ENCODE assay signal across 9 mouse cellular contexts in genomic region chr1:192070618-192071051, GRCm38 (mm10). TPM values are rescaled to one million over a fixed set of nuclear protein-coding genes. Genes with fewer than 3 reads are reported as not detected.
DNase-seq lines count a peak whose midpoint lies in the region; ATAC-seq and TF ChIP-seq lines count a peak whose summit lies in the region.
"Had no signal": no experiment of that assay in that cellular context is flagged by ENCODE, and none has a peak within 500 bp of the region (broad histone marks: within the 10 kb centered on the region; RNA-seq: fewer than 3 reads in every experiment).

No protein-coding gene starts in this region.

- H3K9ac ChIP-seq in lung, embryonic 15.5 days, result no peak overlapping the region
- H3K9ac ChIP-seq in heart, embryonic 13.5 days, result no peak overlapping the region; the same call in 1 of the 2 replicates
- H3K9ac ChIP-seq: liver, embryonic 14.5 days had no signal

- peak; percentile 56 for ATAC-seq in lung, embryonic 15.5 days (ENCODE audit: borderline replicate concordance, extremely low read depth, low FRiP score, low TSS enrichment)
- ATAC-seq in heart, embryonic 13.5 days (ENCODE audit: extremely low read depth, insufficient number of reproducible peaks, low FRiP score, low TSS enrichment), result no peak

- H3K4me3 ChIP-seq in cerebellum, adult 2 months (replicated peaks; ENCODE audit: insufficient read depth, low read depth, low read length), result no peak overlapping the region
- no peak overlapping the region for H3K4me3 ChIP-seq in lung, embryonic 15.5 days
- no peak overlapping the region for H3K4me3 ChIP-seq in heart, embryonic 13.5 days
- peak overlapping the region; percentile 9 for H3K4me3 ChIP-seq in myocyte

- H3K27ac ChIP-seq in cerebellum, adult 2 months (ENCODE audit: insufficient read depth, low read length), result no peak overlapping the region
- H3K27ac ChIP-seq in lung, embryonic 15.5 days, result peak overlapping the region; percentile 60
- H3K27ac ChIP-seq in heart, embryonic 13.5 days (replicated peaks), result peak overlapping the region; percentile 74
- H3K27ac ChIP-seq: liver, embryonic 14.5 days had no signal

- peak; percentile 46 to 55 for DNase-seq in cerebellum, postnatal 10 days
- no peak for DNase-seq in cerebellum, adult 2 months
- DNase-seq in lung, adult 18-20 months, result no peak
- DNase-seq in embryo, embryonic 10.5 days (ENCODE audit: low spot score), result no peak
- no peak for DNase-seq in urinary bladder, postnatal 25 days (ENCODE audit: low spot score)

- peak overlapping the region; percentile 34 for H3K4me2 ChIP-seq in lung, embryonic 15.5 days
- H3K4me2 ChIP-seq in heart, embryonic 13.5 days, result peak overlapping the region; percentile 32
- H3K4me2 ChIP-seq in myocyte (ENCODE audit: low read depth), result peak overlapping the region; percentile 93

- H3K9me3 ChIP-seq in lung, embryonic 15.5 days, result no peaks in the 10 kb centered on the region
- H3K9me3 ChIP-seq in heart, embryonic 13.5 days, result no peaks in the 10 kb centered on the region

- TF ChIP-seq POLR2A in cerebellum, adult 2 months (IDR thresholded peaks at IDR 0.05; ENCODE audit: borderline replicate concordance, insufficient read depth, low read length), result no peak
- no peak for TF ChIP-seq POLR2A in myocyte (IDR thresholded peaks at IDR 0.05; ENCODE audit: insufficient read length, low read depth)

- no peaks in the 10 kb centered on the region for H3K79me2 ChIP-seq in myocyte (ENCODE audit: control insufficient read depth, insufficient read depth)

- 14% methylated on average over 3 of the region's 3 CpGs for WGBS in cerebellum, adult 2 months
- WGBS in lung, embryonic 15.5 days, result 36% methylated on average over 3 of the region's 3 CpGs
- 44% methylated on average over 3 of the region's 3 CpGs for WGBS in heart, embryonic 13.5 days

- no peak overlapping the region for H3ac ChIP-seq in myocyte (ENCODE audit: control insufficient read depth, insufficient read length)

- TF ChIP-seq CTCF in cerebellum, adult 2 months (IDR thresholded peaks at IDR 0.05; ENCODE audit: borderline replicate concordance, insufficient read depth, low read depth, low read length), result no peak

- H3K27me3 ChIP-seq in cerebellum, adult 2 months (ENCODE audit: control insufficient read depth, insufficient read depth, low read length), result no peaks in the 10 kb centered on the region
- H3K27me3 ChIP-seq in lung, embryonic 15.5 days, result no peaks in the 10 kb centered on the region
- no peaks in the 10 kb centered on the region for H3K27me3 ChIP-seq in heart, embryonic 13.5 days (replicated peaks)
- H3K27me3 ChIP-seq in myocyte (ENCODE audit: control insufficient read depth, insufficient read depth, insufficient read length), result no peaks in the 10 kb centered on the region

- H3K4me1 ChIP-seq in cerebellum, adult 2 months (ENCODE audit: control insufficient read depth, insufficient read depth, low read length), result no peaks in the 10 kb centered on the region
- H3K4me1 ChIP-seq in lung, embryonic 15.5 days, result peaks cover 34% of the 10 kb centered on the region
- peaks cover 46% of the 10 kb centered on the region for H3K4me1 ChIP-seq in heart, embryonic 13.5 days

- H3K36me3 ChIP-seq in lung, embryonic 15.5 days, result peaks cover 14% of the 10 kb centered on the region
- peaks cover 40% of the 10 kb centered on the region for H3K36me3 ChIP-seq in heart, embryonic 13.5 days
- peaks cover 14% of the 10 kb centered on the region for H3K36me3 ChIP-seq in myocyte (ENCODE audit: control insufficient read depth, insufficient read depth)

TF ChIP-seq in myocyte, 11 proteins besides CTCF, POLR2A, EP300 and RAD21:
- TF ChIP-seq MYOD1 (IDR thresholded peaks at IDR 0.05; ENCODE audit: control insufficient read depth in 1 of 3, insufficient read length in 2 of 3, low read depth in 2 of 3) (peak in 2 of 3 experiments; percentile 66 to 69), SRF (IDR thresholded peaks at IDR 0.05; ENCODE audit: control insufficient read depth, insufficient read length, low read depth) (no peak), POLR2AphosphoS2 (IDR thresholded peaks at IDR 0.05; ENCODE audit: insufficient read length, low read depth) (no peak)

RNA-seq across cellular contexts. Expression of gene Traf5, which starts 21.7 kb away (rescaled TPM):
- polyA plus RNA-seq in cerebellum, adult 2 months (2012; rRNA removed), result 3.6 and 3.8 TPM in 2 replicates
- 22.0 and 22.4 TPM in 2 replicates for polyA plus RNA-seq in lung, embryonic 15.5 days (2015; fragmentation: Nextera tagmentation; extraction: Ambion mirVana)
- 11.3 and 12.8 TPM in 2 replicates for polyA plus RNA-seq in heart, embryonic 13.5 days (2015; fragmentation: Nextera tagmentation; extraction: Ambion mirVana)
- 10.8 TPM for polyA plus RNA-seq in myocyte (2012; fragmentation: generic; extraction: Trizol)

Comparison
In these comparisons a context has a peak if more than half of its experiments do, and no peak if none do; other contexts are left out.
1. DNase-seq: peak in cerebellum, postnatal 10 days (2 of 2); none in cerebellum, adult 2 months (0 of 2), lung, adult 18-20 months (0 of 2), embryo, embryonic 10.5 days (single experiment) and urinary bladder, postnatal 25 days (single experiment).
2. H3K4me2 ChIP-seq: peak in every context shown above with its lines; median percentile 93 in myocyte; 34 in lung, embryonic 15.5 days; 32 in heart, embryonic 13.5 days.